Mouse (Mus musculus): ENCODE data around the gene Rpl10a. TPM values are rescaled to one million over a fixed set of nuclear protein-coding genes. Genes with fewer than 3 reads are reported as not detected.

The Rpl10a gene
- total and polyA plus RNA-seq, 2 experiments from 2014 or later = 366 to 1,161 TPM

DNA sequence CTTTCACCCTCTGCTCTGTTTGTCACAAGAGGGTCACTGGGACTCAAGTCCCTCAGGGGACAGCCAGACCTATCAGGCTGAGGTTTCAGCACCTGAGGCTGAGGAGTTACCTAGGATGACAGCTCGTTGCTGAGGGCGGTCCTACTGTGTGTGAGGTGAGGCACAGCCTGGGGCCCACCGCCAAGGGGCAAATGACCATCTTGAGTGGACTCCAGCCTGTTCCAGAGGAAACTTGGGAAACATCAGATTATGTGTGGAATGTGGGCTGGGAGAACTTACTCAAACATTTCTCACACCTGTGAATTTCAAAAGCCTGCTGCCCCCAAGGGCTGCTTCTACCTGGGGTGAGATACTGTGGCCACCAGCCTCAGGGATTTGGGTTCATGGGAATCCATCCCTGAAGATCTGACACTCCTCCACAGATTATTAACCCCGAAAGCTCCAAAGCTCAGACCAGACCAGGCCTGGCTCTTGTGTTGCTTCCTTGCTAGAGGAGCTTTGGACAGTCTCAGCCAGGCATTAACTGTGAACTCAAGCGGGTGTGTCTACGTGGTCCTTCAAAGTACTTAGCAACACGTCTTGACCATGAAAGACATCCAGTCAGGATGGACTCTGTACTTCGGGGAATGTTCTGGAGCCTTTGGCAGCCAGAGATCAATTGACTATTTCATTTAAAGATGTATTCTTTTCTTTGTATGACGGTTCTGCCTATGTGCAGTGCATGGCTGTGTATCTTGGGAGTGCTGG is 32.4 kb downstream of the Rpl10a start:
- Histone ChIP-seq H3K4me2 (ENCODE audit: low read depth) (no peak overlapping the region), H3K4me3 (ENCODE audit: low read depth, low read length) (no peak overlapping the region), H3K36me3 (ENCODE audit: insufficient read depth) (no peaks in the 10 kb centered on the region), H3K27me3 (ENCODE audit: insufficient read depth, low read length) (peaks cover 38% of the 10 kb centered on the region), H3K9me3 (ENCODE audit: low read length) (no peaks in the 10 kb centered on the region), H3K4me1 (ENCODE audit: insufficient read depth) (0 out of 2 replicates have a peak, but pooled peaks cover 9% of the 10 kb centered on the region), H3K9ac (no peak overlapping the region), H3K27ac (ENCODE audit: low read depth, low read length) (no peak overlapping the region)
- WGBS = 83% methylated on average over 9 of the region's 9 CpGs
- ATAC-seq = no peak
- no peak for TF ChIP-seq CTCF (IDR thresholded peaks at IDR 0.05; ENCODE audit: low read depth)
- no peak for DNase-seq

GRCm38 (mm10) chr17:28361921-28362652 is 33.8 kb downstream of the Rpl10a start:
- H3K4me2 ChIP-seq (ENCODE audit: low read depth) = peak overlapping the region; percentile 39
- H3K27ac ChIP-seq (ENCODE audit: low read depth, low read length) = no peak overlapping the region
- 34% methylated on average over 11 of the region's 11 CpGs for WGBS
- ATAC-seq = no peak
- H3K9me3 ChIP-seq (ENCODE audit: low read length) = no peaks in the 10 kb centered on the region
- 0 out of 2 replicates have a peak, but pooled peaks cover 9% of the 10 kb centered on the region for H3K4me1 ChIP-seq (ENCODE audit: insufficient read depth)
- H3K4me3 ChIP-seq (ENCODE audit: low read depth, low read length) = peak overlapping the region; percentile 16; the same call in 1 of the 2 replicates
- DNase-seq = no peak
- TF ChIP-seq CTCF (IDR thresholded peaks at IDR 0.05; ENCODE audit: low read depth) = no peak
- no peaks in the 10 kb centered on the region for H3K36me3 ChIP-seq (ENCODE audit: insufficient read depth)
- peaks cover 42% of the 10 kb centered on the region for H3K27me3 ChIP-seq (ENCODE audit: insufficient read depth, low read length)
- no peak overlapping the region for H3K9ac ChIP-seq

GRCm38 (mm10) chr17:28362653-28363292 is 34.5 kb downstream of the Rpl10a start:
- no peak for TF ChIP-seq CTCF (IDR thresholded peaks at IDR 0.05; ENCODE audit: low read depth)

DNA sequence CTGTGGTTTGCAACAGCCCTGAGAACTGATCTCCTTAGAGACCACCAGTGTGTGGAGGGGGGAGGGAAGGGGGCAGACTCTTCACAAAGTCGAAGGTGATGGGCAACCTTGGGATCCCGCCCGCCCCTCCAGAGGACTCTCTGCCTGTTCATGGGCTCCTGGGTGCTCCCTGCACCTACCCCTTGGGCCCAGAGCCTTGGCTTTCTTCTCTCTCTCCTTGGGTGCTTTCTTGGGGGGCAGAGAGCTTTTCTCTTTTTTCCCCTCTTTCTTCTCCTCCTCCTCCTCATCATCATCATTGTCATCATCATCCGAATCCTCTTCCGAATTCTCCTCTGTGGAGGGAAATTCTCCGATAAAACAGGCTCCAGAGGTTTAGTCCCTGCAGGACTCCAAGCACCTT is 35.2 kb downstream of the Rpl10a start:
- H3K4me3 ChIP-seq (ENCODE audit: low read depth, low read length) = no peak overlapping the region; the same call in 1 of the 2 replicates
- ATAC-seq (no peak), DNase-seq (no peak)
- TF ChIP-seq CTCF (IDR thresholded peaks at IDR 0.05; ENCODE audit: low read depth) = no peak
- WGBS = 26% methylated on average over 6 of the region's 6 CpGs
- peaks cover 38% of the 10 kb centered on the region for H3K27me3 ChIP-seq (ENCODE audit: insufficient read depth, low read length)
- no peaks in the 10 kb centered on the region for H3K36me3 ChIP-seq (ENCODE audit: insufficient read depth)
- H3K9me3 ChIP-seq (ENCODE audit: low read length) = no peaks in the 10 kb centered on the region
- H3K4me2 ChIP-seq (ENCODE audit: low read depth) = no peak overlapping the region
- H3K4me1 ChIP-seq (ENCODE audit: insufficient read depth) = 0 out of 2 replicates have a peak, but pooled peaks cover 9% of the 10 kb centered on the region
- H3K9ac ChIP-seq = no peak overlapping the region
- no peak overlapping the region for H3K27ac ChIP-seq (ENCODE audit: low read depth, low read length)

More at GRCm38 (mm10) chr17:28362653-28363292, 34.5 kb downstream of the Rpl10a start:
- DNase-seq (no peak), ATAC-seq (no peak)
- Histone ChIP-seq H3K27ac (ENCODE audit: low read depth, low read length) (no peak overlapping the region), H3K27me3 (ENCODE audit: insufficient read depth, low read length) (peaks cover 42% of the 10 kb centered on the region), H3K9ac (no peak overlapping the region), H3K4me1 (ENCODE audit: insufficient read depth) (0 out of 2 replicates have a peak, but pooled peaks cover 9% of the 10 kb centered on the region), H3K4me2 (ENCODE audit: low read depth) (peak overlapping the region; percentile 39), H3K9me3 (ENCODE audit: low read length) (no peaks in the 10 kb centered on the region), H3K36me3 (ENCODE audit: insufficient read depth) (no peaks in the 10 kb centered on the region), H3K4me3 (ENCODE audit: low read depth, low read length) (peak overlapping the region; percentile 16; the same call in 1 of the 2 replicates)
- WGBS = 3% methylated on average over 25 of the region's 25 CpGs

DNA sequence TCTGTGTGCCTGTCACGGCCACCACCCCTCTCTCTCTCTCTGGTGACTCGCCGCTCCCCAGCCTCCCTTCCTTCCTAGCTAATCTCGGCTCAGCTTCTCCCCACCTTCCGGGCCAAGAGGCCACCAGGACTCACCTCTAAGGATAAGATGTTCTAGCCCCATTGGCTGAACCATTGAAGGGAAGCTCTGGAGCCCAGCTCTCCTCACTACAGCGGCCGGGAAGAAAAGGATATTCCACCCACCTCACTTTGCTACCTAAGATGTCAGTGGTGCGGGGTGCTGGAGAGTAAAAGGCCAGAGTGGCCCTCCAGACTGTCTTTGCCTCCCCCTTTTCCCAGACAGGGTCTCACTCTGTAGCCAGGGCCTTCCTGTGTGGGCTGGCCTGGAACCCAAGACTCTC is 36.9 kb downstream of the Rpl10a start, which contains the start of gene Tulp1:
Gene Tulp1, minus strand, starts transcription at position 101 of the 400 bp plus-strand sequence.
- no peak within 1 kb of the TSS for H3K4me2 ChIP-seq (ENCODE audit: low read depth)
- no peak for TF ChIP-seq CTCF (IDR thresholded peaks at IDR 0.05; ENCODE audit: low read depth)
- ATAC-seq (no peak), DNase-seq (no peak)
- 28% methylated on average over 8 of the region's 8 CpGs for WGBS
- H3K9ac ChIP-seq = no peak within 1 kb of the TSS
- no peak within 1 kb of the TSS for H3K27ac ChIP-seq (ENCODE audit: low read depth, low read length)
- H3K36me3 ChIP-seq (ENCODE audit: insufficient read depth) = no peaks in the 10 kb centered on the region
- H3K4me1 ChIP-seq (ENCODE audit: insufficient read depth) = 0 out of 2 replicates have a peak, but pooled peaks cover 9% of the 10 kb centered on the region
- no peaks in the 10 kb centered on the region for H3K9me3 ChIP-seq (ENCODE audit: low read length)
- peak within 1 kb of the TSS; percentile 12; the same call in 1 of the 2 replicates for H3K4me3 ChIP-seq (ENCODE audit: low read depth, low read length)
- H3K27me3 ChIP-seq (ENCODE audit: insufficient read depth, low read length) = peaks cover 38% of the 10 kb centered on the region

GRCm38 (mm10) chr17:28368449-28368848 is 40.2 kb downstream of the Rpl10a start:
- Histone ChIP-seq H3K9me3 (ENCODE audit: low read length) (no peaks in the 10 kb centered on the region), H3K36me3 (ENCODE audit: insufficient read depth) (no peaks in the 10 kb centered on the region), H3K4me2 (ENCODE audit: low read depth) (no peak overlapping the region), H3K4me3 (ENCODE audit: low read depth, low read length) (no peak overlapping the region), H3K4me1 (ENCODE audit: insufficient read depth) (0 out of 2 replicates have a peak, but pooled peaks cover under 1% of the 10 kb centered on the region), H3K27ac (ENCODE audit: low read depth, low read length) (no peak overlapping the region), H3K9ac (no peak overlapping the region), H3K27me3 (ENCODE audit: insufficient read depth, low read length) (peaks cover 23% of the 10 kb centered on the region)
- WGBS = 4% methylated on average over 13 of the region's 13 CpGs
- ATAC-seq = no peak
- TF ChIP-seq CTCF (IDR thresholded peaks at IDR 0.05; ENCODE audit: low read depth) = peak; percentile 72
- peak; percentile 47 for DNase-seq
